Mouse (Mus musculus): Measurements from ENCODE around the gene Slc22a20.

DNA sequence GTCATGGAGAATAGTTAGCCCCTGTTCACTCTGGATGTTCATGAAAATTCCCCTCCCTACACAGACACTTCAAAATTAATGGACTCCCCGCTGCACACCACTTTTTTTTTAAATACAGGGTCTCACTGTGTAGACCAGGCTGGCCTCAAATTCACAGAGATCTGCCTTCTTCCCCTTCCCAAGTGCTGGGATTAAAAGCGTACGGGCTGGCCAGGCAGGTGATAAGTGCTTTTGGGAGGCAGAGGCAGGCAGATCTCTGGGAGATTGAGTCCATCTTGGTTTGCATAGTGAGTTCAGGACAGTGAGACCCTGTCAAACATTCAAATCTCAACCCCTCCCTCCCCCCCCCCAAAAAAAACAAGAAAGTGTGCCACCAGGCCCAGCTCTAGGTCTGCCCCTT is 63.0 kb downstream of the Slc22a20 start:
- TF ChIP-seq CTCF (IDR thresholded peaks at IDR 0.05; ENCODE audit: borderline replicate concordance, insufficient read depth, low read depth, low read length) (no peak), POLR2A (IDR thresholded peaks at IDR 0.05; ENCODE audit: borderline replicate concordance, insufficient read depth, low read length) (no peak)
